Mouse (Mus musculus): ENCODE measurements around the gene Dstn.

The Dstn gene

GRCm38 (mm10) chr2:143914760-143915599 is at the start of gene Dstn:
Gene Dstn (plus strand): TSS chr2:143915320.
- peak; percentile 64 for DNase-seq (ENCODE audit: extremely low spot score, low read depth, low spot score)

- DNase-seq (ENCODE audit: extremely low spot score, low read depth, low spot score), result no peak
These were observed 47.8 kb upstream of the Dstn start for GRCm38 (mm10) chr2:143867326-143867725.

GRCm38 (mm10) chr2:143870936-143871688 is 44.0 kb upstream of the Dstn start:
- DNase-seq (ENCODE audit: extremely low spot score, low read depth, low spot score), result no peak

- no peak for DNase-seq (ENCODE audit: extremely low spot score, low read depth, low spot score)
These were observed 39.1 kb upstream of the Dstn start for GRCm38 (mm10) chr2:143876026-143876425.

- DNase-seq (ENCODE audit: extremely low spot score, low read depth, low spot score), result no peak
These were observed 38.0 kb upstream of the Dstn start for GRCm38 (mm10) chr2:143876929-143877632.

GRCm38 (mm10) chr2:143879311-143879710 is 35.8 kb upstream of the Dstn start:
- no peak for DNase-seq (ENCODE audit: extremely low spot score, low read depth, low spot score)

DNA sequence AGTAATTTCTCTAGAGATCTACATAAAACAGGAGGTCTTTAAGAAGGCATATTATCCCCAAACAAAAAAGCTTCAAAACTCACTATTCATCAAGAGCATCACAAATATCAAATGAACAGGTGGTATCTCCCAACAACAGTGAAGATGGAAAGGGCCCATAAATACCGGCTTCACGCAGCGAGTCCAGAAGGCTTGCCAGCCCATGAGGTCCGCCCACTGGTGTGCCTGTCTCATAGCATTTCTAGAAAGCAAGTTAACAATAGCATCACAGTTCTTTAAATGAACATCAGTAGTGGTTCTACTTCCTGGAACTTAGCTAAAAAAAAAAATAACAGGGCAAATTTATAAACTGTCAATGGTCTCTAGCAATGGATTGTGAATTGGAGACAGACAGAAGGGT is 33.1 kb upstream of the Dstn start:
- DNase-seq (ENCODE audit: extremely low spot score, low read depth, low spot score), result no peak

GRCm38 (mm10) chr2:143882606-143883288 is 32.4 kb upstream of the Dstn start:
- no peak for DNase-seq (ENCODE audit: extremely low spot score, low read depth, low spot score)

GRCm38 (mm10) chr2:143889131-143889859 is 25.8 kb upstream of the Dstn start:
- DNase-seq (ENCODE audit: extremely low spot score, low read depth, low spot score), result no peak

GRCm38 (mm10) chr2:143889860-143890433 is 25.2 kb upstream of the Dstn start:
- peak; percentile 31 for DNase-seq (ENCODE audit: extremely low spot score, low read depth, low spot score)

- DNase-seq (ENCODE audit: extremely low spot score, low read depth, low spot score), result no peak
These were observed 23.6 kb upstream of the Dstn start for GRCm38 (mm10) chr2:143891302-143892048.

- DNase-seq (ENCODE audit: extremely low spot score, low read depth, low spot score), result no peak
These were observed 15.5 kb upstream of the Dstn start for GRCm38 (mm10) chr2:143899470-143900220.

- no peak for DNase-seq (ENCODE audit: extremely low spot score, low read depth, low spot score)
These were observed 14.2 kb upstream of the Dstn start for GRCm38 (mm10) chr2:143900821-143901351.

GRCm38 (mm10) chr2:143903376-143904045 is 11.6 kb upstream of the Dstn start:
- DNase-seq (ENCODE audit: extremely low spot score, low read depth, low spot score), result no peak

- DNase-seq (ENCODE audit: extremely low spot score, low read depth, low spot score), result no peak
These were observed 10.2 kb upstream of the Dstn start for GRCm38 (mm10) chr2:143904896-143905295.

DNA sequence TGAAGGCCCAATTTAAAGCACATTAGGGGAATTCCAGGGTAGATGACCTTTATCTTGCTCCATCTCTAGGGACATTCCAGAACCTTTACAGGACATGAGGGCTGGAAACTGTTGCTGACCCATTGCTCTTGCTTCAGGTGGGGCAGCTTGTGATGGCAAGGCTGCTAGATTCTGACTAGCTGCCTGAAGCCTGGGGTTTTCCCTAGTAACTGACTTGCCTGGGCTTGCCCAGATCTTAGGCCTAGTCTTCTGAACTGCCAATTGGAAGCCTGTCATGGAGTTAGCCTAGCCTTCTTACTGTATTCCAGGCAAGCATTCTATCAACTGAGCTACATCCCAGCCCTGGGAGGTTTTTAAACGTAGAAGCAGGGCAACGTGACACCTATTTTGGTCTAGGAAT is 5.9 kb upstream of the Dstn start:
- DNase-seq (ENCODE audit: extremely low spot score, low read depth, low spot score), result no peak

DNA sequence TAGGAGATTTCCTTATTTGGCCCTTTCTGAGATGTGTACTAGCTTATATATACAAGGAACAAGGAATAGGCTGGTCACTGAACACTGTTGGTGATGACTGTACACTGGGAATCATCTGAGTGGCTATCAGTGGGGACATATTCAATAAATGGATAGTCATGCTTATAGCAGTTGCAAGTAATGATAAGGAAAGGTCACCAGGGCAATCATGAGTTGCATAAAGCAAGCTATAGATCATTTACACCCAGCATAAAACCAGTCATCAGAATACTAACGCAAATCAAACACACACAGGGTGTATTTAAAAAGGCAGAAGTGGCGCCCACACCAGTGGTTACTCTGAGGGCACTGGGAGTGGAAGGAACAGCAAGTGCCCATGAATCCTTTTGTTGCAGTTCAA is 2.9 kb upstream of the Dstn start:
- no peak for DNase-seq (ENCODE audit: extremely low spot score, low read depth, low spot score)

DNA sequence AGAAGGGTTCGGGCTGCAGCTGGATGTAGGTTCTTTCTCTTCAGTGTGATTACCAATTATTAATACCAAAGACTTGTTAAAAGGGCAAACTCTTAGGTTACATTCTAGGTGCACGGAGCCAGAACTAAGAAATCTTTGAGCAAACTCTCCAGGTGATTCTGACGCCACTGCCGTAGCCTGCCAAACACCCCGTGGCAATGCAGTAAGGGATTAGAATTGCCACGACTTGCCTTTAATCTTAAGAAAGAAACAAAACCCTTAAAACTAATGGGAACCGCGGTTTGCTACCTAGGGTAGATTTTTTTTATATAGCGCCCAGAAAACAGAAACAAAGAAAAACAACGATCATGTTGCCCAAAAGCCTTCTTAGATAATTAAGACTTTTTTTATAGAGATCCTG is 899 bp upstream of the Dstn start:
- DNase-seq (ENCODE audit: extremely low spot score, low read depth, low spot score), result no peak
